Mouse (Mus musculus): ENCODE data around the gene Slc16a10.

Gene Slc16a10

DNA sequence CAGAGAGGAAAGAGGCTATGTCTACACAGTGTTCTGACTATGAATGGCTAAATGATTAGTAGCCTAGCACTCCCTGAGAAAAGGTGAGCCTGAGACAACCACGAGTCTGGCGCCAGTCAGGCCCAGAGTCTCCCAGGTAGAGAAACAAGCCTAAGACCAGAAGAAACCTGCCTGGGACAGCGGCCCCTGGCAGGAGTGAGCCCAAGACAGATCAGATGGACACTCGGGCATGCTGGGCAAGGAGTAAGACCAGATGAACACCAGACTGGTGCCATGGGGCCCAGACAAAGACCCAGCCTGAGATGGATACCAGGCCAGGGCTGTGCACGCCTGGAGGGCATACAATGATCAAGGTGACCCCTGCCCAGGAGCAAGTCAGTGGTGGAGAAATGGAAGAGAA lies 32.5 kb downstream of the Slc16a10 start:
- DNase-seq (ENCODE audit: extremely low spot score), result no peak

DNA sequence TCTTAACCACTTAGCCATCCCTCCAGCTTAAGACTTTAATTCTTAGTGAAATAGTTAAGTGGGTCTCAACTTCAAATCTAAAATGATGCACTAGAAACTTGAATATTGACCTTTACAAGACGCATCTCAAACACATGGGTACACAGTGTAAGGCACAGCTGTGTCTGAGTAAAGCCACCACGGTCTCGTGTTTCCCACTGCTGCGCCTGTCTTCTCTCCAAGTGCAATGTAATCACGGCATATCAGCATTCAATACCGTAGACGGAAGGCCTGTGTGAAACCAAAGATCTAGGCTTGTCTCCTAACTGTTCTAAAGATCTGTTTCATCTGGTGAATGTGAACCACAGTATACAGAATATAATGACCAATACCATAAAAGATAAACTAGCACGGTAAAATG lies 33.1 kb downstream of the Slc16a10 start:
- no peak for DNase-seq (ENCODE audit: extremely low spot score)

DNA sequence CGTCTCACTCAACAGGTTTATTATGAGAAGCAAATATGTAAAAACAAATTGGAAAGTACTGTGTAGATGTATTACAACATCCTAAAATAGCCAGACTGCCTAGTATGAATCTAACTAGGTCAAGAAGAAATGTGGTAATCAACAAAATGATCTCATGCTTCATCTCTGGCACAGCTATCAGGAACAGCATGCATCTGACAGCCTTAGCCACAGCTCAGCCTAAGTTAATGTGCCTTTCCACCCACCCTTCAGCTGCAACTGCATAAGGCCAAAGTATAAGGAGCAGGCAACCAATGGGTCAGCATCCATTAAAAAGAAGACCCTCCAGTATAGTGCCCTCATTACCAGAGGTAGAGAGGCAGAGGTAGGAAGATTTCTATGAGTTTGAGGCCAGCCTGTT lies 34.1 kb downstream of the Slc16a10 start:
- DNase-seq (ENCODE audit: extremely low spot score), result no peak

DNA sequence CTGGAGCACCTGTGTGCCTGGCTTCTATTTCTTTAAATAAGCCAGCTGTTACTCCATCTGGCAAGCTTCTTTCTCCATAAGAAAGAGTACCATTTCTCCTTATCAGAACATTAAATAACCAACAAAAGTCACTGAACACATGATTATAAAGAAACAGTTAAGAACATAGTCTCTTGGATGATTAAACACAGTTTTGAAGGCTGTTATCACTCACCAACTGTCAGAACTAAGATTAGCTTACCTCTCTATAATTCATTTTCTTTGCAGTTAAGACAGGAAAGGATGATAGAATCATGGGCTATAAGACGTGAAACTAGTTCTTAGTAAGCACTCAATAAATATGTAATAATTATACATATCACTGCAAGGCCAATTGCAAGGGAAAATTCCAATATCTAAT lies 36.9 kb downstream of the Slc16a10 start:
- no peak for DNase-seq (ENCODE audit: extremely low spot score)

DNA sequence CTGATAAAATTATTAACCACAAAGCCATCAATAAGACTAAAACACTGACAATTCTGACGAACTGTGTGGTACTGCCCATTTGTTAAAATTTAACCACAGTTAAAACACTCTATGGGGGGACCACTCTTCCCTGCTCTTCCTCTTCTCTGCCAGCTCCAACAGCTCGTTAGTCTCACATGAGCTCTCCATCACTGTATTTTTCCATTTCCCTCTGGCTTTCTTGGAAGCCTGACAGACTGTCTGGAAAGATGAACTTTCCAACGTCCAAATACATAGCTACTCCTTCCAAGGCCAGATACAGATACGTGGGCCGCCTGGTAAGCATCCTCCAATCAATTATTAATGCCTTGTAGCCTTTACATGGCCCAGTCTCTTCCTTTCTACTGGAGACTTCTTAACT lies 38.3 kb downstream of the Slc16a10 start:
- no peak for DNase-seq (ENCODE audit: extremely low spot score)

DNA sequence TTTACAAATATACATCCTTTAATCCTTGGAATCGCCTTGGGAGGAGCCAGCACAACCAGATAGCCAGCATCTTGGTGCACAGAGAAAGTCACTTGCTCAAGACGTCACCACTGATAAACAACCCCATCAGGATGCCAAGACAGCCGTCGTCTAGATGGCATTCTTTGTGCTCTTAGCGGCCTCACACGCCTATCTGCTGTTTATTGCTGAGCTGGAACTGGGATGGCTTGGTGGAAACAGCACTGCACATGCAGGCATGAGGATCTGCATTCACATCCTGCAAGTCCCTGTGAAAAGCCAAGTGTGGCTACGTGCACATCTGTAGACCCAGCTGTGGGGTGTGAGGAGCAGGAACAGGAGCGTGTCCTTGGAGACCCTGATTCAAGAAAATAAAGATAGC lies 39.1 kb downstream of the Slc16a10 start:
- no peak for DNase-seq (ENCODE audit: extremely low spot score)

DNA sequence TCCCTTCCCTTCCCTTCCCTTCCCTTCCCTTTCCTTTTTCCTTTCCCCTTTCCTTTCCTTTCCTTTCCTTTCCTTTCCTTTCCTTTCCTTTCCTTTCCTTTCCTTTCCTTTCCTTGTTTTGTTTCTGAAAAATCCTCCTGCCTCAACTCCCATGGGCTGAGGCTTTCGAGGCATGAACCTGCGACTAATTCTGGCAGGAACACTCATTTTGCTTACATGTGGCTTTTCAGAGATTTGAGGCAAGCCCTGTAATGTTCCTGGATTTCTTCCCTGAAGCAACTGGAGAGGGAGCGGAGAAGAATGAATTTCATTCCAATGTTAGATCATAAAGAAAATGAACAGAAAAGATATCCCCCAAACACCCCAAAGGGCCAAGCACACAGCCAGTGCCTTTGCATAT lies 39.9 kb downstream of the Slc16a10 start:
- DNase-seq (ENCODE audit: extremely low spot score), result no peak

DNA sequence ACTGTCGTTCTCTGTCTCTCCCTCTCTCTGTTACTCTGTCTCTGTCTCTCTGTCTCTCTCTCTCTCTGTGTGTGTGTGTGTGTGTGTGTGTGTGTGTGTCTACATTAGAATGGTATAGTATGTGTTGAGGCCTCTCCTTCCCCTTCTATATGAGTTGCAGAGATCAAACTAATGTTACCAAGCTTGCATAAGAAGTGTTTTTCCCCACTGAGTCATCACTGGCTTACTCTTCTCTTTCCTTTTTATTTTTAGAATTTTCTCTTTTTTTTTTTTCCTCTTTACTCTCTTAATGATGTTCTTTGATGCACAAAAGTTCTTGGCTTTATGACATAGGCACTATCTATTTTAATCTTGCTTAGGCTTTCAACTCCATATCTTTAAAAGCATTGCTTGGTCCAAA lies 43.6 kb downstream of the Slc16a10 start:
- no peak for DNase-seq (ENCODE audit: extremely low spot score)

DNA sequence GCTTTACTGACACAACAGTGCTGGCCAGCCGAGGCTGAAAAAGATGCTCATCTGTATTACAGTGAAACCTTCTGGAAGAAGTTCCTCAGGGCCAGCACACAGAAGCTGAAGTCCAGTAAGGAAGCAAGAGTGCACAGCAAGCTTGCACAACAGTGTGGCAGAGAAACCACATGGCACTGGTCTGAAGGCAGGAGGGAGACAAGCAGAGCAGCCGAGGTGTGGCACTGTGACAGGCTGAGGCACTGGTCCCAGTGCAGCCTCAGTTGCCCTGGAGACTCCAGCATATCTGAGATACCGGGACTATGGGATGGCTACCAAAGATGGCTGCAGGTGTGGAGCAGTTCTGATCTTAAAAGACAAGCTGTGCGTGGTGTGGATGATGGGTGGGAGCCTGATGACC lies 44.5 kb downstream of the Slc16a10 start:
- no peak for DNase-seq (ENCODE audit: extremely low spot score)

DNA sequence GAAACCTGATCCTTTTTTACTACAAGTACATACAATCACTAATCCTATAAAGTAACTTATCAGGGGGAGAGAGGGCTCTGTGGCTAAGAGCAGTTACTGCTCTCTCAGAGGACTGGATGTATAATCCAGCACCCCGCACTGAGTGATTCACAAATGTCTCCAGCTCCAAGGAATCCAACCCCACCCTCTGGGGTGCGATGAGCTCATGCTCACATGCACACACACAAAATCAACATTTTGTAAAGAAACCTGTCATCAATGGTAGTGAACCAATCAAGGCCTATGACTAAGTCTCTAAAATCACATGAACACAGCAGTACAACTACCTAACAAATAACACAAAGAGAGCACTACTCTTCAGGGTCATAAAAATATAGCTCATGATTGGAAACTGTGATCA lies 47.3 kb downstream of the Slc16a10 start:
- no peak for DNase-seq (ENCODE audit: extremely low spot score)

DNA sequence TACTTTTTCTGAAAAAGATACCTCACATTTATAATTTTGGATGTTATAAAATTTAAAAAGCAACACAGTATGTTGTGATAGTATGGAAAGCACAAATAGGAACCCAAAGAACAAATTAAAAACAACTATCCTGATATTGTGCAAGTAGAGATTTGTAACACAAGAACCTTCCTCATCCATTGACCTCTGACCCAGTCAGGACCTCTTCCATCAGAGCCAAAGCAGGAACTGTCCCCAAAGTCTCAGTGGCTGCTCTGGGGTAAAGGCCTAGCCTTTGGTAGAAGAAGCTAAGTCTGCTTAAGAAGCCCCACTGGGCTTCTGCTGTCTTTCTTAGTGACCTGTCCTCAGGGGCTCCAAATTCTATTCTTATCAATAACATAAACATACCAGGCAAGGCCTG lies 48.5 kb downstream of the Slc16a10 start:
- no peak for DNase-seq (ENCODE audit: extremely low spot score)

DNA sequence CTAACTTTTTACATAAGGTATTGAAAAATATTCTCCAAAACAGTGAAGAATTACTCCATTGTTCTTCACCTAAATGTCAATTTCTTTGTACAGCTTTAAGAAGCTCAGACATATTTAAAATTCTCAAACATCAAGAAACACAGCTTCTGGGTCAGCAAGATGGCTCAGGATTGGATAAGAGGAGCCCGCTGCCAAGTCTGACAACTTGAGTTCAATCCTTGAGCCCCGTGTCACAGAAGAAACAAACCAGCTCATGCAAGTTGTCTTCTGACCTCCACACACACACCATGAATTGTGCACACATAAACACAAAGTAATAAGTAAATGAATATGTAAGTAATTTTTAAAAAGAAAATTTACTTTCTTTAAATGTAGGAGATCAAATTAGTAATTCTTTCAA lies 50.6 kb downstream of the Slc16a10 start:
- DNase-seq (ENCODE audit: extremely low spot score), result no peak

DNA sequence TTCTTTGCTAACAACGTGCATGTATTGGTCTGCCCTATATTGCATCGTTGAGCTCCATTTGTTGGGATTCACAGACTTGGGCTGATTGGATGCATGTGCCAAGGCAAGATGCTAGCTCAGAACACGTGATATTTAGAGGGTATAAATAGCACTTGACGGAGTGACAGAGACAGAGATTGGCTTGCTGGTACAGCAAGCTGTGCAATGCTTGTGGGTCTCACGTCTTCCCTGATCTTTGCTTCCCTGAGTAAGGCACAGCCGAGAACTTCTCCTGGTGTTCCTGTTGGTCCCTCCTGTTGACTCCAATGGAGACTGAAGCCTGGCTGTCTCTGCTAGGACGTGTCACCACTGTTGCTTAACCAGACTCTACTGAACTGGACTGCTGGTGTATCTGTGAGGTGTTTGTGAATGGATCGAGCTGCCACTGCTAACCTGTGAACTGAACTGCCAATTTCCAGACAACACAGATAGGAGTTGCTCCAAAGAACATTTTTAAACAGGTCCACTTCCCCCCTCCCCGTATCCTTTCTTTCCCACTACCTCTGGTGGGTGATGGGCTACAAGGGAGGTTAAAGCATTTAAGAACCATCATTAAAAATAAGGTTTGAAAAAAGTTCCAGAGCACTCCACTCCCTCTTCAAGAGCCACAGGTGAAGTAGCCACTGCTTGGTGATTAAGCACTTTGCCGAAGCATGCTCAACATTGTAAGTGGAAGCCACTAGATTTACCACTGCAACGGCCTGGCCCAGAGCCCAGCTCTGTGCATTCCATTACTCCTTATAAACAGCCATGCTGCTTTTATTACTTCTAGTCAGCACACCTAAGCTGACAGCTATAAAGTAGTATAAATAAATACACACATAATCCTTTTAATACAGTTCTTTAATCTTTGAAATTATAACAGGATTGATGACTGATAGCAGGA lies 51.3 kb downstream of the Slc16a10 start:
- DNase-seq (ENCODE audit: extremely low spot score), result no peak

DNA sequence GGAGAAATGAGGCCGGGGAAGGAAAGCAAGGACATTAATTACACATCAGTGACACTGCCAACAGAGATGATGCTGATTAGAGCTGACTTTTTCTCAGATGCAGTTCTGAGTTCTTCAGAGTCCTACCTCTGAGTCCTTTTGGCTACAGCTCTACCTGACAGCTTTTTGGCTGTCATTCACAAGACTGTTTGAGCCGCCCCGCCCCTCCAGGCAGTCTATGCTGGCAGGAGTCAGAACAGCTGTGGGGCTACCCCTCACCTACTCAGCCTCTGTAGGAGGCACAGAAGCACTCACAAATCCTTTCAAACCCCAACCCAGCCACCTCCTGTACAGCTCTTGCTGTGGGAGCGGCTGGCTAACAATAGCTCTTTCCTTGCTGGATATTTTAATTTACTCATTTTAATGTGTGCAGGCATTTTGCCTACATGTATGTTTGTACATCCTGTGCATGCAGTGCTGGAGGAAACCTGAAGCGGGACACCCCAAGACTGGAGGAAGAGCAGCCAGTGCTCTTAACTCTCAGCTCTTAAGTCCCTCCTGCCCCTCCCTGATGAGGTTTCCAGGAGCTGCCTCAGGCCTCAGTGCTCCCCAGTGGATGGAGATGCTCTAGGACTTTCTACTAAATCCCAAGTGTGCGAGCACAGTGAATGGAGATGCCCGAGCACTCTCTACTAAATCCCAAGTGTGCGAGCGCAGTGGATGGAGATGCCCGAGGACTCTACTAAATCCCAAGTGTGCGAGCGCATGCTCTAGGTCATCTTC lies 57.5 kb downstream of the Slc16a10 start:
- no peak for DNase-seq (ENCODE audit: extremely low spot score)

DNA sequence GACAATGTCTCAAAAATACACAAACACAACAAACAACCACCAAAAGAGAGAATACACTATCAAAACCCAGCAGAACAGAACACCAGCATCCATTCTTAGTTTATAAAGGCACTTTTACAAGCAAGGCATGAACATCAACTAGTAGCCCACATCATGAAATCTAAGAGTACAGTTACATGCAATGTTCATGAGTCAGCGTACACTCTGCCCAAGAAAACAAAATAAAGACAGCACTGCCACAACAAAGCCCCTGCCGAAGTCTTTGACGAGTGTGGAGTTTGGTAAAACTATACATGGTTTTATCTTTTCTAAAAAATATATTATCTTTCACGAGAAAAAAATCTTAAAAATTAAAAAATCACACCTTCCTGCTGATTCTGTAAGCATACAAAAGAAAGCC lies 58.5 kb downstream of the Slc16a10 start:
- DNase-seq (ENCODE audit: extremely low spot score), result no peak

DNA sequence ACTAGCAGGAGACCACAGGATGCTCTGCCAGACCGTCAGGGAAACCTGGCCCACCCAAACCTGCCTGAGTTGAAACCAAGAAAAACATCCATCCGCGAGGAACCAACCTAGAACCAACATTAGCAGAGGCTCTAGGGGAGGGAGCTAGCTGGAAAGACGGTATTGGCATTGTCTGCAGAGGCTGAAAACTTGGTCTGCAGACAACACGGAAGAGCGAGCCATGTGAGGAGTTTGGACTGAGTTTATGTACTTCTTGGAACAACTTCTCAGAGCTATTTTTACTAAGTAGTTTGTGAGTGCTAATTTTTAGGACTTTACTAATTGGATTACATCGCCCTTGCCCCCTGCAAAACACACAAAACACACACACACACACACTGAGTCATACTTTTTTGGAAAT lies 59.4 kb downstream of the Slc16a10 start:
- DNase-seq (ENCODE audit: extremely low spot score), result no peak

DNA sequence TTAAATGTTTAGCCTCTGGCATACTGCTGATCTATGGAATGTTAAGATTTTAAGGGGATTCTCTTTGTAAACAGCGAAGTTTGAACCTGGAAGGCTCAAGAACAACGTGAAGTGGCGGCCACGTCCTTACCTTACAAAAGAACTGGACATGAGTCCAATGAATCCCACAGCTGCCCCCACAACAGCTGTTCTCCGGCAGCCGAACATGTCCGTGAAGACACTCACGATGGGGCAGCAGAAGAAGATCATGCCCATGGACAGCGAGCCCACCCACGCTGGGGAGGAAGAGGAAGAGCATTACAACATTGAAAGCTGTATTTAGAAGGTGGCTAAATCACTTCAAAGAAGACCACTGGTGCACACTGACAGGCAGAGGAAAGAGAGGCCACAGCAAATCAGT lies 61.5 kb downstream of the Slc16a10 start:
- no peak for DNase-seq (ENCODE audit: extremely low spot score)

DNA sequence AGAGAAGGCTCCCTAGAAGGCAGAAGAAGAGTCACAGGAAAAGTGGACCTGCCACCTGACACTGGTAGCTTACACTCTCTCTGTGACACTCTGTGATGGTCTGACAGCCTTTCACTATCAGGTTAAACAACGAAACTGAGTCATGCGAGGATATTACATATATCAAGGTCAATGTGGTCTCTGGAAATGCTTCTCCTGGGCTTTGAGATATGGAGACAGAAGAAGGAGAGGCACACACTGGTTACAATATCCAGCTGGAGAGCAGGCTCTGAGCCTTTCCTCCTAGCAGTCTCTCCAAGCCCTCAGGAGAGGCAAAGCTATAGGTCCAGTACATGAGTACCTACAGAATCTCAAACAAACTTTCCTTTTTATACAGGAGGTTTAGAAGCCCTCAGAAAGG lies 62.8 kb downstream of the Slc16a10 start:
- DNase-seq (ENCODE audit: extremely low spot score), result no peak

DNA sequence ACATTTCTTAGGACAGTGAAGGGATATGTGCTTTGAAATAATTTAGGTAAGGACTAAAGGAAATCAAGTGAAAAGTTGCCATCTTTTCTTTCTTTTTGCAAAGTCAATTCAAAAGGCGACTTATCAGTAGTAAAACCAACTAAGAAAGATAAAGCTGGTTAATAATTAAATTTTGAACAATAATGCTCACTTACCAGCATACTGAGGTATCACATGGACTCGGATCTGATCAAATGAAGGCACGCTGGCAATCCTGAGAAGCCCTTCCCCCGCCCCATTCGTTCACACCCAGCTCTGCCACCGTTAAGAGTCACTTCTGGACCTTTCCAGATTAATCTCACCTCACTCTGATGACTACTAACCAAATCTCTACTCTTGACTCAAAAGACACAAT lies 64.1 kb downstream of the Slc16a10 start:
- DNase-seq (ENCODE audit: extremely low spot score), result no peak

DNA sequence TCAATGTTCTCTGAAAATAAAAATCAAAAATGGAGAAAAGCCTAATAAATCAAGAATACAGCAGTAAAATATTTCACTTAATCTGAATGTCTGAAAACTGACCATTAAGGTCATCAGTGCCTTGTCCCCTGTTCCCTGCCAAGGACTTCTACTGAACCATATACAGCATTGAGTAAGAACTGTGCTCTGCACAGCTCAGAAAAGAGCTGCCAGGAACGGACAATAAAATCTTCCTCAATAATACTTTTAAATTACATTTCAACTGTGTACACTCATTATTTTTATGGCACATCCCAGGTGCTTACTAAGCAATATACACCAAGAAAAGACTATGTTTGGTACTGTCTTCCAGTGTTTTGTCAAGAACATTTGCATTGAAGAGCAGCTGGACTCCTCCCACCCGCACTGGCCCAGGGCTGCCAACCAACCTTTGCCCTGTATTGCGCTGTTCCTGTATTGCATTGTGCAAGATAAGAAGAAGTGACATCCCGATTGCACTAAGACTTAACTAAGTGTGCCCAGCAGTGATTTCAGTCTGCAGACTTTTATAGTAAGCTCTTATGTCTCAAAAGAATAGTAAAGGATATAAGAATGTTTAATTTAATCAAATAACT lies 64.6 kb downstream of the Slc16a10 start:
- no peak for DNase-seq (ENCODE audit: extremely low spot score)

DNA sequence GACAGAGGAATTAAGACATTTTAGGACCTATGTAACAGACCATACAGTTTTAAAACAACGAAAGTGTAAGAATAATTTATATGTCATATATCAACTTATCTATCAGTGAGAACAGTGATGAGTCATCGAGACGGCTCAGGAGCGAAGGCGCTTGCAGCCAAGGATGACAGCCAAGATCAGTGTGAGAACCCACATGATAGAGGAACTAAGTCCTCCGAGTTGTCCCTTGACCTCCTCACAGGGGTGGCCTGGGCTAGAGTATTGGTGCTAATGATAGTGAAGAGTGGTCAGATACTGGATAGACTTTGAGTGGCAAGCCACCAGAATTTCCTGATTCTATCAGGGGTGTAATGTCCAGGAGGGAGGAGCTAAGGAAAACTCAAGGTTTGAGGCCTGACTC lies 68.5 kb downstream of the Slc16a10 start:
- no peak for DNase-seq (ENCODE audit: extremely low spot score)

DNA sequence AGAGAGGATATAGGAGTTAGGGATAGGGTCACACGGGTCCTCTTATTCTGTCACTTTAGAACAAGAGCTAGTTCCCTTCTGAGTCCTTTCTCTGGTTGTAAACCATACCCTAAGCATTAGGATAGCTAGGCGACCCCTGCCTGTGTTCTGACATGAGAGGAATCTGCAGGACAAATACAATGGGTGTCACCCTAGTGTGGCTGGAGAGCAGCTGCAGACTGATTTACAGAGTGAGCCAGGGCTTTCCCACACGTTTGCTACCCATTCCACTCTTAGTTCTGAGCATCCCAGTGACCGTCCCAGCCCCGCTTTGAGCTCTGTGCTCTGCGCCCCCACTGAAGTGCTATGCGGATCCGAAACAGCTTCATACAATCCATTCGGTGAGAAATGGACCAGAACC lies 71.4 kb downstream of the Slc16a10 start:
- no peak for DNase-seq (ENCODE audit: extremely low spot score)

DNA sequence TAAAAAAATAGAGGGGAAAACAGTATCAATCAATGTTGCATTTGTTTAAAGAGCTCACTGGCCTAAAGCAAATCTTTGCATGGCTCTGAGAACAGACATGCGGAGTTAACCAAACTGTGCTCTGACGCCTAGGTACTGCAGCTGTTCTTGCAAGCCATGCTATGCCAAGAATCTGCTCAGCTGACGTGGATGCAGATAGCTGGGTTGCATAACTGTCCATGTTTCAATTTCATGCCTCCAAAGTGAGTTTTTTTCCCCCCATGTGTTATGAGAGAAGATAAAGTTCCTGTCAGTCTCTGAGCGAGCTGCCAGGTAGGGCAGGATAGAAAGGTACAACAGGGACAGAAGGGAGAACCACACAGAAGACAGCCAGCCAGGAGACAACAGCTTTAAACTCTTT lies 72.8 kb downstream of the Slc16a10 start:
- no peak for DNase-seq (ENCODE audit: extremely low spot score)
